Mouse (Mus musculus) E14TG2a.4 (cell line): Measurements from ENCODE around the gene Pomt1.

Experiments
- CTCF ChIP-seq: conservative IDR thresholded peaks from 2 replicates; pipeline ENCODE4 v1.5.1; 2014; ENCODE audit warnings: low read length
- NANOG ChIP-seq: IDR thresholded peaks from 2 replicates; pipeline ENCODE4 v1.6.1; 2014; ENCODE audit warnings: borderline replicate concordance, low read length, mixed read lengths

DNA sequence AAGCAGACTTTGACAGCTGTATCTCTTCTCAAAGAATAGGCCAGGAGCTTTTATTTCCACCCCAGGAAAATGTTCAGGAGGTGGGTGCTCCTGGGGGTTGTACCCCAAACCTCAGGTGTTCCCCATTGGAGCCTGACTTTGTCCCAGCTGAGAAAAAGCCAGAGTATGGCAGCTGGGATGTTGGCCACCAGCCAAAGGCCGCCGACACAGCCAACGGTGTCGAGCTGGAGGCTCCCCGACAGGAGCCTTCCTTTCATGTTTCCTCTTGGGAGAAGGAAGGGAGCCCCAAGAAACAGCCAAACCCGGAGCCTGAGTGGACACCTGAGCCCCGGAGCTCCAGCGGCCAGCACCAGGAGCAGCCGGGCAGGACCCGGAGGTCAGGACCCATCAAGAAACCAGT is 23.4 kb upstream of the Pomt1 start:
- TF ChIP-seq CTCF (no peak), NANOG (no peak)
